Mouse (Mus musculus) spleen, embryonic (tissue): Measurements from ENCODE around the gene Gpd1.

Source experiments
- CTCF ChIA-PET: fragments of 350-600 bp; sonication (Branson Sonifier 250); formaldehyde crosslinking; loops from one replicate; lab custom pipeline; 2022; lab: Charles Lee

Gpd1 gene

DNA sequence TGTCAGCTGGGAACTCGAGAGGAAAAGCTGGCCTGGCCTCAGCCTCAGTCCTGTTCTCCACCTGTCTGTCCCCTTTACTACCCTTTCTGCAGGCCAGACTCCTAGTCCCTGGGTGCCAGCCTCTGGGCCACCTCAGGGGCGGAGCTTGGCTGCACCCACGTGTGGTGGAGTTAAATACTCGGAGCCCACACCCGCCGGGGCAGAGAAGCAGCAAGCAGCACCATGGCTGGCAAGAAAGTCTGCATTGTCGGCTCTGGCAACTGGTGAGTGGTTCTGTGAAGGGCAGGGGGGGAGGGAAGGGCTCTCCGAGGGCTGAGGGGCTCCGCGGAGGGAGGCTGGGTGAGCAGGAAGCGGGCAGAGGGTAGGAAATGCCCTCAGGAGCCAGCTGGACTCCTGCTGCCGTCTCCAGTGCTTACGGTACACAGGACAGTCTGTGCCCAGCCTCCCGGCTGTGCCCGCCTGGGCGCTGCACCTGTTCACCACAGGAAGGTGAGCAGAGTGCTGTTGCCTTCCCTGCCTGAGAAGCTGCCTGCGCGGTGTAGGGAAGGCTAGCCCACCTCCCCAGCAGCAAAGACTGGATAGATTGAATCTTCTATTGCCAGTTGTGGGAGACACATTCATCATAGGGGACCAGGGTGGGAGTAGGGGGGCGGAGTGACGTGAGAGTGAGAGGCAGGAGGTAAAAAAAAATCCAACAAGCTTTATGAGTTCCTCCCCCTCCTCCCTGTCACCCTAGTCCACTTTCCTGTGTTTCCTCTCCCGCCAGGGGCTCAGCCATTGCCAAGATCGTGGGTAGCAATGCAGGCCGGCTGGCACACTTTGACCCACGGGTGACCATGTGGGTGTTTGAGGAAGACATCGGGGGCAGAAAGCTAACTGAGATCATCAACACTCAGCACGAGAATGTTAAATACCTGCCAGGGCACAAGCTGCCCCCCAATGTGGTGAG, at the start of gene Gpd1:
Gpd1 (plus strand) TSS at position 130 of the 949 bp plus-strand sequence.
- CTCF ChIA-PET, result interaction anchor here (0.5 to 0.6 kb wide), 2 partner anchors 12 to 180 kb away, joined by 3 to 4 read pairs; no protein-coding TSS in a partner anchor

DNA sequence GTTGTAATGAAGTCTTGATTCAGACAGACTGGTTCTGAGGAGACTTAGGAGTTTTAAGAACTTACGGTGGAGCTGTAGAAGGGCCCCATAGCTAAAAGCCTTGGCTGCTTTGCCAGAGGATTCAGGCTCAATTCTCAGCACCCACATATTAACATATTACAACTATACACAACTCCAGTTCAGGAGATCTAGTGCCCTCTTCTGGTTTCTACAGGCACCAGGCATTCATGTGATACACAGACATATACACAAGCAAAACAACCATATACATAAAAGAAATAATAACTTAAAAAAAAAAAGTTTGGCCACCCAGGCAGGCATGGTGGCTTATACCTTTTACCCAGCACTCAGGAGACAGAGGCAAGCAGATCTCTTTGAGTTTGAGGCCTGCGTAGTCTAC, 49.8 kb upstream of the Gpd1 start:
- CTCF ChIA-PET, result interaction anchor here (1.1 to 1.7 kb wide), 2 partner anchors 22 to 72 kb away, joined by 3 to 6 read pairs; no protein-coding TSS in a partner anchor

DNA sequence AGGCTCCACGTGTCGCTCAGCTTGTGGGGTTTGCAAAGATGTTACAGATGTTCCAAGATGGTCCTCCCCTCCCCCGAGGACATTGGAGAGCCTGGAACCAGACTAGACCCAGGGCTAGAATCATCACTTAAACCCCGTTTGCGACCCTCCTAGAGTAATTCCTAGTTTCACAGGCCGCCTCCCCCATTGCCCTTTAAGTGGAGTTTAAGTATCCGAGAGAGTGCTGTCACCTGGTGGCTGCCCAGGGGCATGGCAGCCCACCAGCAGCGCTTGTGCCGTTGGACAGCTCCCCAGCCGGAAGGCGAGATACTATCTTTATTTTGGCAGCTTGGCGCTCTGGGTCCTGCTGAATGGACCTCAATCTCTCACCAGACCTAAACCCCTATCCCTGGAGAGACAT, 48.4 kb upstream of the Gpd1 start:
- CTCF ChIA-PET, result interaction anchor here (0.6 to 1.7 kb wide), 2 partner anchors 73 to 1705 kb away, joined by 4 to 6 read pairs; no protein-coding TSS in a partner anchor

DNA sequence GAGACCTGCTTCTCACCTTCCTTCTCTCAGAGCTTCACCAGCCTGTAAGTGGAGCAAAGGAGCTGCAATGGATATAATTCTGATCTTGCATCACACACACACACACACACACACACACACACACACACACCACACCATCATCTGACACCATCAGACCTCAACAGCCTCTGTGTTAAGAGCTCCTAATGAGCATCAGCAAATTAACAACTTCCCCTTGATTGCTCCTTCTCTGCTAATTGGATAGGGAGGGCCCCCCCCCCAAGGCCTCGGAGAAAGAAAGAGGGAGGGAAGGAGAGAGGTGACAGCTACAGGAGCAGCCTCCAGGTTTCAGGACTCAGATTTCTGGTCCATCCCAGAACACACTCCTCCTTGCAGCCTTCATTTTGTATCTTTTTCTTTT, 47.9 kb upstream of the Gpd1 start:
- CTCF ChIA-PET, result interaction anchor here (0.6 kb wide), 1 partner anchor 1706 kb away, joined by 4 read pairs; no protein-coding TSS in a partner anchor

DNA sequence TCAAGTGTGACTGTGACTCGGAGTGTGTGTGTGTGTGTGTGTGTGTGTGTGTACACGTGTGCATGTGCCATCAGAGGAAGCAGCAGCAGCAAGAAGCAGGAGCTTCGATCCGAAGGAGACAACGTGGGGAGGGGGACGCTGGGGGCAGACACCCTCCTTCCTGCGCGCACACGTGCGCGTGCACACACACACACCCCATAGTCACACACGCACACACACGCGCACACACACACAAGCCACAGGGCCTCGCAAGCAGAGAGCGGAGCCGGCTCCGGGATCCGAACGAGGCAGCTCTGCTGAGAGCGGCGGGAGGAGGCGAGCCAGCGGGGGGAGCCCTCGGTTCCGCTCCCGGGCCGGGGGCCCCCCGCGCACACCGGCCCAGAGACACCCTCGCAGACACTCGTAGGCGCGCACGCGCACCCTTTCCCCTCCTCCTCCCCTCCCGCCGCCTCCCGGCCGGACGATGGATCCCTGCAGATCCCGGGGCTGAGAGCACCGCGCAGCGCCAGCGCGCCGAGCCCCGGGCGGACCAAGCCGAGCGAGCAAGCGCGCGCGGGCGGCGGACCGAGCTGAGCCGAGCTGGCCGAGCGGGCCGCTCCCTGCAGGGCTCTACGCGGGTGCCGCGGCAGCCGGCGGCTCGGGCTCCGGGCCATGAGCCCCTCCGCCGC, 47.0 kb upstream of the Gpd1 start, which contains the start of gene Asic1:
Asic1 (plus strand) TSS at position 215 of the 668 bp plus-strand sequence.
- CTCF ChIA-PET, result no interaction called here

DNA sequence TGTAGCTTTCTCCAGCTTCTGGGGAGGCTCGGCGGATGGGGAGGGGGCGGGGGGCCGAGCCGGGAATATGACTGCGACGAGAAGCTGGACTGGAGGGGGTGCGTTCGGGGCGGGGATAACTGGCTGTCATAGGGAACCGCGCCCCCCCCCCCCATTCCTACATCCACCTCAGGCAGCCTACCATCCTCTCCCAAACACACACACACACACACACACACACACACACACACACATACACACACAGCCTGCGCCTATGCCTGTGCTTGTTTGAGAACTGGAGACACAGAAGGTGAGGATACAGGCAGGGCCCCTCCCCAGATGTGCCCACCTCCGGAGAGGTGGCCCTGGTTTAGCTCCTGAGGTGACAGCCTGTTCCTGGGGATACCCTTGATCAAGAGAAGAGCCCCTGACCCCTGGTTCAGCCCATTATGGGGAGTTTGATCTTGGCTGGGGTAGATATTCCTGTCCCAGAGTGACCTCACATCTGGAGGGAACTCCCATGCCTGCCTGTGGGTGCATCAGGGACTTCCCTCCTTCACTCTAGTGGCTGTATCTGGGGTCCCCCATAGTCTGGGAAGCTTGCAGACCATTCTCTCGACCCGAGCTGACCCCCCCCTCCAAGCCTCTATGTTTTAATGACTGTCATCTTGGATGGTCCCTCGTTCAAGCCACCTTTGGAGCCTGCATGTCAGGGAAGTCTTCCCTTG, 46.2 kb upstream of the Gpd1 start:
- CTCF ChIA-PET, result interaction anchor here (1.0 kb wide), 2 partner anchors 74 to 75 kb away, joined by 3 to 4 read pairs; no protein-coding TSS in a partner anchor

DNA sequence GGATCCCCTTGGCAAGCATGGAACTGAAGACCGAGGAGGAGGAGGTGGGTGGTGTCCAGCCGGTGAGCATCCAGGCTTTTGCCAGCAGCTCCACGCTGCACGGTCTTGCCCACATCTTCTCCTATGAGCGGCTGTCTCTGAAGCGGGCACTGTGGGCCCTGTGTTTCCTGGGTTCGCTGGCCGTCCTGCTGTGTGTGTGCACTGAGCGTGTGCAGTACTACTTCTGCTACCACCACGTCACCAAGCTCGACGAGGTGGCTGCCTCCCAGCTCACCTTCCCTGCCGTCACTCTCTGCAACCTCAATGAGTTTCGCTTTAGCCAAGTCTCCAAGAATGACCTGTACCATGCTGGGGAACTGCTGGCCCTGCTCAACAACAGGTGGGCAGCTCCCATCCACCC, 45.5 kb upstream of the Gpd1 start:
- CTCF ChIA-PET, result interaction anchor here (1.0 kb wide), 2 partner anchors 75 to 76 kb away, joined by 3 to 4 read pairs; no protein-coding TSS in a partner anchor

DNA sequence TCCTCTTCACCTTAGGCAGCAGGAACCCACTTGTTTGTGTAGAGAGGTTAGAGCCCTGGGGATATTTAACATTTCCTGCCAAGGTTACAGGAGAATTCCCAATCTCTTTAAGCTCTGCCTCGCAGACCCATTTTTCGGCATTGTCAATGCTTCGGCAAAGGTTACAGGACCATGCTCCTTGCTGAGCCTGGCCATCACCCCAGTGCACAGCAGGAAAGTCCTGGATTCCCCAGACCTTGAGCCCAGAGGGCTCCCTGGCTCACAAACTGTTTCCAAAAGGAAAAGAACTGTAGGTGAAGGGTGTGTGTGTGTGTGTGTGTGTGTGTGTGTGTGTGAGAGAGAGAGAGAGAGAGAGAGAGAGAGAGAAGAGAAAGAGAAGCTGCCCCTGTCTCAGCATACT, 42.4 kb upstream of the Gpd1 start:
- CTCF ChIA-PET, result interaction anchor here (0.7 kb wide), 1 partner anchor 241 kb away, joined by 3 read pairs; no protein-coding TSS in a partner anchor

DNA sequence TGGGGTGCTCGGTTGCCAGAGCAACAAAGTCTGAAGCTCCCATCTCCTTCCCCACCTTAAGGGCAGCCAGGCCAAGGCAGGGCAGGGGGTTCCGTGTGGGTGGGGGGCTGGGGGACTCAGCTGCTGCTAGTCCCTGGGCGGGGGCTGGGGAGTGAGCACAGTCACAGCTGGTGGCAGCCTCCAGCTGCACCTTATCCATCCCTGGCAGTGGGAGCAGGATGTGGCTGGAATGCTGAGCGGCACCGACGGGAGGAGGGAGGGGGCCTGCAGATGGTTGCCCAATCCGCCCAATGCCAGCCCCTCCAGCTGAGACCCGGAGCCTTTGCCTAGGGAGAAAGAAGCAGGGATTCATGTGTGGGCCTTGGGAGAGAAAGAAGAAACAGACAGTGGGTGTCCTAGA, 40.2 kb upstream of the Gpd1 start:
- CTCF ChIA-PET, result interaction anchor here (0.6 kb wide), 1 partner anchor 12 kb away, joined by 3 read pairs; no protein-coding TSS in a partner anchor

DNA sequence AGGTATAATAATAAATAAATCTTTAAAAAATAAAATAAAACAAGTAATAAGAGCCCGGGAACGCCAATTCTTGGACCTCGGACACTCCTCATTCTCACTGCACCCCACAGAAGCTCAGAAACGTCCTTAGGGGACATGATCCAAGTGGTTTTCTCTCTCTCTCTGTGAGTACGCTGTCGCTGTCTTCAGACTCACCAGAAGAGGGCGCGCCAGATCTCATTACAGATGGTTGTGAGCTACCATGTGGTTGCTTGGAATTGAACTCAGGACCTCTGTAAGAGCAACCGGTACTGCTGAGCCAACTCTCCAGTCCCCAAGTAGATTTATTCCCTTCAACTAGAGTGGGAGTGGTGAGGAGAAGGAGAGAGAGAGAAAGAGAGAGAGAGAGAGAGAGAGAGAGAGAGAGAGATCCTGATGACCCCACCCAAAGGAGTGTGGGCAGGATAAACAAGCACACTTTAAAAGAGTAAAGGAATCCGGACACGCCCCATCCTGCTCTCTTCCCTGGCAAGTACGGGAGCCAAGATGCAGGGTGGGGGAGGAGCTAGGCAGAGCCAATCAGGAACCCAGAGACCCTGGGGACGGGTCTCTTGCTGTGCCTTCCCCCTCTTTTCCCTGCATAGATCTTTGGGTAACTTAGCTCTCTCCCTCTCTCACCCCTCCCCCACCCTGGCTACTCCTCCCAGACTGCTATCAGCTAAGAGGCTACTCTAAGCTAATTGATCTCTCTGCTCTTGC, 39.1 kb upstream of the Gpd1 start:
- CTCF ChIA-PET, result interaction anchor here (0.7 to 0.8 kb wide), 3 partner anchors 30 to 728 kb away, joined by 3 to 7 read pairs (median 5); no protein-coding TSS in a partner anchor

DNA sequence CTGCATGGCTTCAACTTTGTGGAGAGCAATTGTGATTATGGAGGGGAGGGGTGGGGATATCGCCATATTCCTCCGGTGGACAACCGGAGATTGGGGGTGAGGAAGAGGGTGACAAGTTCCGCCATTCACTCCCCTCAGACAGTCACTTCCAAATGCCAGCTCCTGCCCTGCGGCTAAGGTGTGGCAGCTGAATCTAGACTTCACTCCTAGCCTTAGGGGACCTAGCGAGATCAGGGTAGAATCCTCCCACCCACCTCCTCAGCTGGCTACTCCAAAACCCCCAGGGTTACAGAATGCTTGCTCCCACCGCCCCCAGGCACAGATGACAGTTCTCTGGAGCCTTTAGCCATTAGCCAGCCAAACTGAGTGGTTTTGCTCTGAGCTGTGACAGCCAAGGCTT, 38.3 kb upstream of the Gpd1 start:
- CTCF ChIA-PET, result interaction anchor here (0.7 to 0.8 kb wide), 2 partner anchors 31 to 727 kb away, joined by 3 to 7 read pairs; no protein-coding TSS in a partner anchor

DNA sequence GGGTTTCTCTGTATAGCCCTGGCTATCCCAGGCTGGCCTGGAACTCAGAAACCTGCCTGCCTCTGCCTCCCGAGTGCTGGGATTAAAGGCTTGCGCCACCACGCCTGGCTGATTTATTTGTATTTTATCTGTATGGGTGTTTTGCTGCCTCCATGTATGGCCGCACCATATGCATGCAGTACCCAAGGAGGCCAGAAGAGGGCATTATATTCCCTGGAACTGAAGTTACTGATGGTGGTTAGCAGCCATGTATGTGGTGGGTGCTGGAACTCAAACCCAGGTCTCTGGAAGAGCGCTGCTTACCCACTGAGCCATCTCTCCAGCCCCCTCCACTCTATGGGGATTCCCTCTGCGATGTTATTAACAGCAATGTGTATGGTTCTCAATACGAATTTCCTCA, 34.4 kb upstream of the Gpd1 start:
- CTCF ChIA-PET, result interaction anchor here (1.2 kb wide), 1 partner anchor 9 kb away, joined by 3 read pairs; no protein-coding TSS in a partner anchor

DNA sequence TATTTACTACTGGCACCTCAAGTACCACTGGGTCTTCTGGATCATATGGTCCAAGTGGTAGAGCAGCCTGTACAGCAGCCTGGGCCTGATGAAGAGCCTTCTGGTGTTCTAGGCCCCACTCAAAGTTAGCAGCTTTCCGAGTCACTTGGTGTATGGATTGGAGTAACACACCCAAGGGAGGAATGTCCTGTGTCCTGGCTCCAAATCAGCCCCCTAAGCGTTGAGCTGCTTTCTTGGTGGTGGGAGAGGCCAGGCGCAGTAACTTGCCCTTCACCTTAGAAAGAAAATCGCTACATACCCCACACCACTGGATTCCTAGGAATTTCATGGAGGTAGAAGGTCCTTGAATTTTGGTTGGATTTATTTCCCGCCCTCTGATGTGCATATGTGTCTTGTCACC, 33.2 kb upstream of the Gpd1 start:
- CTCF ChIA-PET, result no interaction called here

DNA sequence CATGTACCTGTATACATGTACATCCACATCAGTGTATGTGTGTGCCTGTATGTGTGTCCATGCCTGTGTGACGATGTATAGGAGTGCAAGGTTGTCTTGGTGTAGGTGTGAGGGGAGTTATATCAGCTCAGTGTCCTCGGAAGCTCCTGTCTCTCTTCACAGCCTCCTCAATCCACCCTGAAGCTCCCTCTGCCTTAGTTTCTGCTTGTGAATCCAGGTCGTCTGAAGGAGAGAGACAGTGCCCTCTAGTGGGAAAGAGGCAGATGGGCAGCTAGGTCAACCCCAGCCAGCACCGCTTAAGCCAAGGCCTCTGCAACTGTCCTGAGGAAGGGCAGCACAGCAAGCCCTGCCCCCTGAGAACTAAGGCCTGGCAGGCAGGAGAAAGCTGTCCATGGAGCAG, 28.6 kb upstream of the Gpd1 start:
- CTCF ChIA-PET, result interaction anchor here (0.6 kb wide), 2 partner anchors 12 to 968 kb away, joined by 3 read pairs; no protein-coding TSS in a partner anchor

DNA sequence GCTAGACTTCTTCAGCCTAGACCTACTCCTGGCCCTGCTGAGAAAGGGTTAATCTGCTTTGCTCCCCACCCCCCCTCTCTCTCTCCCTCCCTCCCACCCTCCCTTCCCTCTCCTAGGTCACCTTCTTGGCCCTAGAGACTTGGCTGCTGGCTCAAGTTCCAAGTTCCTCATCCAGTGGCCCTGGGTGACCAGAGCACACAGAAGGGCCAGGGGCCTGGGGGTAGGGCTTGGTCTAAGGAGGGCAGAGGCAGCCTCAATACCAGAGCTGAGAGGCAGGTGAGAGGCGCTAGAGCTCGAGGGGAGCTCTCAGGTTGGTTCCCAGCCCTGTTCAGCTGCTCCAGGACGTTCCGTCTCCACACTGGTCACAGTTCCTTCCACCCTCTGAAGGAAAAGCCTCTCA, 26.4 kb upstream of the Gpd1 start:
- CTCF ChIA-PET, result interaction anchor here (0.6 kb wide), 2 partner anchors 215 to 371 kb away, joined by 5 to 15 read pairs; no protein-coding TSS in a partner anchor

DNA sequence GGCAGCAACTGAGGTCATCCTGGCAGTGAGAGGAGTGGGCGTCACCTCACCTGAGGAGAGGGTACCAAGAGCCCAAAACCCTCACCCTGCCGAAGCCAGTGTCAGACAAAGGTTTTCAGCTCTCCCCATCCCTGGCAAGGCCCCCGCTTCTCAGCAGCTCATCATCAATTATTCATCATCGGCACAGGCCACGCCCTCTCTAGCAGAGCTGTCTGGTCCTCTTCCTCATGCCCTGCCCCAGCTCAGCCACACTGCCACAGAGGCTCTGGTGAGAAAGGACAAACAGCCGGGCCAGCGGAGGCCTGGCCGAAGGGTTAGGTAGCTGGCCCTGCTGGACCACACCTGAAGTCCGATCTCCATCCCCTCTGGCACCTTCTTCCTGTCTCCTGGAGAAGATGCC, 25.3 kb upstream of the Gpd1 start:
- CTCF ChIA-PET, result interaction anchor here (0.6 to 0.8 kb wide), 4 partner anchors 8 to 186 kb away, joined by 3 to 13 read pairs (median 3); no protein-coding TSS in a partner anchor

DNA sequence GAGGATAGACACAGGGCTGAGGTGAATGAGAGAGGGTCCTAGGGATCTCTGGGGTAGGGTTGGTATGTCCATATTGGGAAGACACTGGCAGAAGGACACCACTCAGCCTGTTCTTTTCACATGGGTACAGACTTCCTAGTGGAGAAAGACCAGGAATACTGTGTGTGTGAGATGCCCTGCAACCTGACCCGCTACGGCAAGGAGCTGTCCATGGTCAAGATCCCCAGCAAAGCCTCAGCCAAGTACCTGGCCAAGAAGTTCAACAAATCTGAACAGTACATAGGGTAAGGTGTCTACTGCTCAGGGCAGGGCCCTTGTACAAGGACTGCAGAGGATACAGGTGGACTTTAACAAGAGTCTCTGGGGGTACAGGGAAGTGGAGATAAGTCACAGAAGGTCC, 20.0 kb upstream of the Gpd1 start:
- CTCF ChIA-PET, result no interaction called here

DNA sequence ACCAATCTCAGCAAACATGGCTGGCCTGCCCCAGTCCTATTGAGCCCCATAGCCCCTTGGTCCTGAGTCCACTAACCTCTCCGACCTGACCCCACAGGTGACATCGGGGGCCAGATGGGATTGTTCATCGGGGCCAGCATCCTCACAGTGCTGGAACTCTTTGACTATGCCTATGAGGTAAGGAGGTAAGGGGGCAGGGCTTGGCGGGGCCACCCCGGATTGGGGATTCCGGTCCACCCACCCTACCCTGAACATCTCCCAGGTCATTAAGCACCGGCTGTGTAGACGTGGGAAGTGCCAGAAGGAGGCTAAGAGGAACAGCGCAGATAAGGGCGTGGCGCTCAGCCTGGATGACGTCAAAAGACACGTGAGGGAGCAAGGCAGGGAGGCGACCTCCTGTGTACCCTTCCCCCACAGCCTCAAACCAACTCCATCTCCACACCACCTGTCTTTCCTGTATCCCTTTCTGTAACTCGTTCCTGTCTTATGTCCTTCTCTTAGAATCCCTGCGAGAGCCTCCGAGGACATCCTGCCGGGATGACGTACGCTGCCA, 18.7 kb upstream of the Gpd1 start:
- CTCF ChIA-PET, result no interaction called here

DNA sequence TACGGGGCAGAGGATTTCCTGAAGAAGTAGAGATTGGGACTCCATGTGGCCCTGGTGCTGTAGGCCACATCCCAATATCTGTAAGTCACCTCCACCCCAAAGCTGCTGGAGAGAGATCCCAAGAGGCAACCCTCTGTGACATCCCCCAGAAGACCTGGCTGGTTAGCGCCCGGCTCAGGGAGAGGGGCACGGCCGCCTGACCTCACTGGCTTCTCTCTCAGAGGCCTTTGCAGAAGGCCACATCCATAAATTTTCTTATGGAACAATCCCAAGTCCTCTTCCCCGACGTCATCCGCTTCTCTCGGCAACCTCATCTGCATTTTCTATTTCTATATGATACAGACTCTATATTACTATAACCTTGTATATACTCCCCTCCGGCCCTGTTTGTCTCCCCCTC, 17.6 kb upstream of the Gpd1 start:
- CTCF ChIA-PET, result interaction anchor here (0.6 kb wide), 2 partner anchors 8 to 251 kb away, joined by 3 read pairs; no protein-coding TSS in a partner anchor
